Mouse (Mus musculus) testis, adult 2 months (tissue): Measurements from ENCODE around the gene Fastk.

Experiments used
- CTCF ChIP-seq: fragments of 200-500 bp; IDR thresholded peaks from 2 replicates; pipeline ENCODE4 v1.5.1; 2012; ENCODE audit warnings: low read depth, mild to moderate bottlenecking, inconsistent platforms, low read length, moderate library complexity; ENCODE audit not compliant: control insufficient read depth, insufficient read depth, insufficient replicate concordance
- POLR2A ChIP-seq: fragments of 200-500 bp; IDR thresholded peaks from 2 replicates; pipeline ENCODE4 v1.6.1; 2012; ENCODE audit warnings: low read depth, mild to moderate bottlenecking, inconsistent platforms, low read length, moderate library complexity; ENCODE audit not compliant: control insufficient read depth

DNA sequence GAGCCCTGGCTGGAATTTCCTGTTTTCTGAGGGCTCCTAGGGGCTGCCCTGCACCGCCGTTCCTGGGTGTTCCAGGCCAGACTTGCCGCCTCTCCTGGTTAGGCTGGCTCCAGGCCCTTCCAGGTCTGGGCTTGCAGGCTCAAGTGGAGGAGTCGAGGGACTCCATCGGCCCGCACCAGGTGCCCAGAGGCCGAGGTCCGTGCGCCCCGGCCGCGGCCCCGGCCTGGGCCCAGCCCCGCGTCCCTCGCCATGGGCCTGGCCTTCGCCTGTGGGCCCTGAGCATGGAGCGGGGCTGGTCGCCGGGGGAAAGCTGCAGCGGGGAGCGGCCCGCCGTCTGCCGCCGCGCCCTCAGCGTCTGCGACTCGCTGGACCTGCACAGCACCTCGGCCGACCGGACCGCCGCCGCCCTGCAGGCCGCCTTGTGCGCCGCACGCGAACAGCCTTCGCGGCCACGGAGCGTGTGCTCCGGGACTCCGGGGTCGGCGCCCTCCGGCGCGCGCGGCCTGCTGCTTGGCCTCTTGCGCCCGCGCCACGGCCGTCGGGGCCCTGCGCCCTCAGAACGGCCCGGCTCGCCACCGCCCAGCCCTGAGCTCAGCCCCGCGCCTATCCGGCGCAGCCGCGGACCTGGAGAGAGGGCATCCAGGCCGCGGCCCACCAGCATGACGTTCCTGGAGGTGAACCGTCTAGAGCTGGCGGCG, 29.1 kb upstream of the Fastk start:
- TF ChIP-seq CTCF (no peak), POLR2A (no peak)
